Mouse (Mus musculus) Patski (cell line): ENCODE measurements around the gene Ldb3. TPM values are rescaled to one million over a fixed set of nuclear protein-coding genes. Genes with fewer than 3 reads are reported as not detected.

Source experiments
- ATAC-seq: fragments of 100-300 bp; one replicate; pipeline ENCODE4 v1.8.0; 2021
- CTCF ChIA-PET: fragments of 350-600 bp; sonication (Branson Sonifier 250); formaldehyde crosslinking; loops from one replicate; lab custom pipeline; 2022; ENCODE audit warnings: inconsistent platforms; lab: Charles Lee
- POLR2A ChIA-PET: fragments of 350-600 bp; sonication (Branson Sonifier 250); formaldehyde crosslinking; loops from one replicate; lab custom pipeline; 2022; ENCODE audit warnings: antibody characterized with exemption, inconsistent platforms; lab: Charles Lee
- DNase-seq: peaks from one replicate; pipeline ENCODE4 v3.0.0-alpha.2; 2011; ENCODE audit warnings: low read depth, low spot score
- H3K27me3 ChIP-seq: fragments of 371-371 bp; one replicate; pipeline ENCODE4 v1.5.1; 2021
- CTCF ChIP-seq: fragments of 100-300 bp; IDR thresholded peaks from one replicate; pipeline ENCODE4 v1.5.1; 2021
- in situ Hi-C: fragments of 300-500 bp; cut with MboI; formaldehyde crosslinking; loops from 3 replicates; pipeline ENCODE4 v1.11.1; 2018; ENCODE audit warnings: low pct_unique_long_range_greater_than_20kb, mixed read lengths
- polyA plus RNA-seq: library from polyadenylated mRNA; unstranded; gene quantifications from one replicate; pipeline ENCODE4 v1.2.3, GENCODE M21; 2021

Ldb3 gene
- polyA plus RNA-seq, 1 experiment from 2014 or later: 0.46 TPM

DNA sequence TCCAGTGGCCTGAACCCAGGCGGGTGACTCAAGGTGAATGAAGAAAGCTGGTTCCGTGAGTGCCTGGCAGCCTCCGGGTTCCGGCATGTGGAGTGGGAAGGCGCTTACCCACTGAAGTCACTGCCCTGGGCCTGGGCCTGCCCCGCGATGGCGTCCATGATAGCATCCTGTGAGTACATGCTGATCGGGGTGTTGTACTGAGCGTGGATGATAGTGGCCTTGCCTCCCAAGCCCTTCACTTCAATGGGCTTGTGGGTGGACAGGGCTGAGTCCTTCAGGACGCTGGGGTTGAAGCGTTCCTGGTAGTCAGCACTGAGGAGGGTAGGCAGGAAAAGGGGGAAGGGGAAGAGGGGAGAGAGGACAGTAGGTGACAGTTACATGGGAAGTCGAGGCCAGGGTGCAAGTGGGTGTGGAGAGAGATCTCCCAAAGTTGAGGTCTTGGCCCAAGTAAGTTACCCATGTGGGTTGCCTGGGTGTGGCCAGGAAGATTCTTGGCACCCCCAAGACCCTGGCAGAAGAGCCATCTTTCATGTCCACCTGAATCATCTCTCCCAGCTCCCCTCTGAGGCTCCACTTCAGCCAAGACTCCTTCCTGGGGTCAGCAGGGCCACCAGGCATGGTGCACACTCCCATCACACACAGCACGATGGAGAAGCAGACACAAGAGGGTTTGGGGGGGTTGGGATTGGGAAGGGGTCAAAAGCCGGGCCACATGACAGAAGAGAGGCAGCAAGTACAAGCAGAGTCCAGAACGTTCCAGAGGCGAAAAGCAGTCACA is 16.7 kb downstream of the Ldb3 start:
- no peak for ATAC-seq
- H3K27me3 ChIP-seq: no peaks in the 10 kb centered on the region
- in situ Hi-C loops: loop anchor here (25.0 kb wide), 2 partner anchors 309 to 484 kb away; partner anchors contain the start of gene Anxa8
- POLR2A ChIA-PET: no interaction called here
- CTCF ChIA-PET: interaction anchor here (0.5 to 1.4 kb wide), 2 partner anchors 9 to 168 kb away, joined by 3 read pairs; no protein-coding TSS in a partner anchor
- TF ChIP-seq CTCF: no peak
- no peak for DNase-seq

DNA sequence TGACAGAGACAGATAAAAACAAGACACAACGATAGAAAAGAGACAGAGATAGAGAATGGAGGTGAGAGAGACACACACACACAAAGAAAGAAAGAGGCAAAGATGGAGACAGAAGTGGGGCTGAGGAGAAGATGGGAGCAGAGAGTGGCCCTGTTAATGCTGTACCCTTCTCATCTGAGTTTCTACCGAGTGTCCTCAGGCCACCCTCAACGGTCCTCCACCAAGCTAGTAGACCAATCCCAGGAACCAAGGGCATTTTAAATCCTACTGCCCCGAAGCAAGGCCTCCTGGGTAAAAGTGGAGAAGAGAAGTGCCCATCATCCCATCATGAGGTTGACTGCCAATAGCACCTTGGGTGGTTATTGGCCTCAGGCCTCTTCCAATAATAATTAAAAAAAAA is 17.6 kb downstream of the Ldb3 start:
- in situ Hi-C loops: loop anchor here (25.0 kb wide), 2 partner anchors 309 to 484 kb away; partner anchors contain the start of gene Anxa8
- no peak for TF ChIP-seq CTCF
- H3K27me3 ChIP-seq: no peaks in the 10 kb centered on the region
- CTCF ChIA-PET: interaction anchor here (0.5 kb wide), 1 partner anchor 167 kb away, joined by 3 read pairs; no protein-coding TSS in a partner anchor
- ATAC-seq (no peak), DNase-seq (no peak)
- POLR2A ChIA-PET: no interaction called here

DNA sequence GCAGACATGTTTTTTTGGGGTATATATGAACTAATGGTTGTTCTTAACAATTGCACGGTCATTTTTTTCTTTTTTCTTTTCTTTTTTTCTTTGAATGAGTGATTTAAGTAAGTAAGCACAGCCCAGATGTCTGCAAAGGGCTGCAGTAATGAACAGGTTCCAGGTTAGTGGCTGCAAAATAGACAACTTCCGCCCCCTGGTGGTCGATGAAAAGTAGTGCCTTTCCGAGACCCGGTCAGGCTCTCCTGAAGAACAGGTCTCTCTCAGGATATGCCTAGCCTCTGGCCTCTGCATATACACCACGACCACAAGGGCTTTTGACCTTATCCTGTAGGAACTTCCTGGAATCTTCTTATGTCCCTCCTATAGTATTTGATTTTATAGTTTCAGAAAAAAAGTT is 18.2 kb downstream of the Ldb3 start:
- in situ Hi-C loops: loop anchor here (25.0 kb wide), 2 partner anchors 308 to 483 kb away; partner anchors contain the start of gene Anxa8
- CTCF ChIA-PET: no interaction called here
- DNase-seq: no peak
- POLR2A ChIA-PET: no interaction called here
- no peaks in the 10 kb centered on the region for H3K27me3 ChIP-seq
- peak; percentile 76 for ATAC-seq
- TF ChIP-seq CTCF: no peak

DNA sequence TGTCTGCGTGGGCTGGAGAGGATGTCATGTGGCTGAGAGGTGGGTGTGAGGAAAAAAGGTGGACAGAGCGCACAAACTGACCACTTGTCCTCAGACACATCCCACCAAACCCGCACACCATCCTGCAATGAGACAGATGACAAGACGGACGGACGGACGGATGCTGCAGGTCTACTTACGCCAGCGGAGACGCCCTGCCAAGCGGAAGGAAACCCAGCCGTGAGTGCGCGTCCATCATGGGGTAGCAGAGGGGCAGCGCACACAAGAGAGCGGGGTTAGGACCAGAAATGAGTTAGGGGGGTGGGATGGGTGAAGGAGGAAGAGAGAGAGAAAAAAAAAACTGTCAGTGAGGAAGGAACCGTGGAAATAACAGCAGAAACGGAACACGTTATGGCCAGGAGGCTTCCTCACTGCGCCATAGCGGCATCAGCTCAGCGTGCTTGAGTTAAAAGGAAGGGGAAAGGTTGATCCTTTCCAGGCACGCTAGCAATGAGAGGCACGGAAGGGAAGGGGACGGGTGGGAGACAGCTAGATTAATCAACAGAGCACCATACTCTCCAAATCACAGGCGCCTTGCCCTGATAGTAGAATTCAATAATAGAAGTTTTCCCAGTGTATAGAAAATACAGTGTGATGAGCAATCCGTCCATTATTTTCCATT is 18.8 kb downstream of the Ldb3 start:
- POLR2A ChIA-PET: no interaction called here
- in situ Hi-C loops: loop anchor here (25.0 kb wide), 2 partner anchors 307 to 482 kb away; partner anchors contain the start of gene Anxa8
- ATAC-seq (no peak), DNase-seq (no peak)
- TF ChIP-seq CTCF: no peak
- CTCF ChIA-PET: no interaction called here
- H3K27me3 ChIP-seq: no peaks in the 10 kb centered on the region

DNA sequence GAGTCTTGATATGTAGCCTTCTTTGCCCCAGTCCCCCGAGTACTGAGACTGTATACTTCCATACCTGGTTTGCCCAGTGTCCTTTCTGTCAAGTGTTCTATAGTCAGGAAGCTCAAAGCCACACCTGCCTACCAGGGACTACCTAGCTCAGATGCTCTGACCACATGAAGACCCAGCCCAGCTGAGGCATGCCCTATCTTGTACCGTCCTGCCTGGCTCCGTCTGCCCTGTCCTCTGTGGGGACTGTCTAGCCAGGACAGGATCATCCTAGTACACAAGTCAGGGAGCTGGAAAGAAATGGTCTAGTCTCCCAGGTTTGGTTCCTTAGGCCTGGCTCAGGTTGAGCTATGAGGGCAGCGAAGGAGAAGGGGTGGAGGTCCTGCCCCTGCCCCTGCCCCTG is 19.9 kb downstream of the Ldb3 start:
- ATAC-seq: no peak
- ChIA-PET CTCF (interaction anchor here (1.2 to 1.7 kb wide), 2 partner anchors 16 to 125 kb away, joined by 3 to 5 read pairs; no protein-coding TSS in a partner anchor), POLR2A (no interaction called here)
- in situ Hi-C loops: loop anchor here (25.0 kb wide), 2 partner anchors 306 to 481 kb away; partner anchors contain the start of gene Anxa8
- no peak for DNase-seq
- H3K27me3 ChIP-seq: no peaks in the 10 kb centered on the region
- TF ChIP-seq CTCF: no peak

DNA sequence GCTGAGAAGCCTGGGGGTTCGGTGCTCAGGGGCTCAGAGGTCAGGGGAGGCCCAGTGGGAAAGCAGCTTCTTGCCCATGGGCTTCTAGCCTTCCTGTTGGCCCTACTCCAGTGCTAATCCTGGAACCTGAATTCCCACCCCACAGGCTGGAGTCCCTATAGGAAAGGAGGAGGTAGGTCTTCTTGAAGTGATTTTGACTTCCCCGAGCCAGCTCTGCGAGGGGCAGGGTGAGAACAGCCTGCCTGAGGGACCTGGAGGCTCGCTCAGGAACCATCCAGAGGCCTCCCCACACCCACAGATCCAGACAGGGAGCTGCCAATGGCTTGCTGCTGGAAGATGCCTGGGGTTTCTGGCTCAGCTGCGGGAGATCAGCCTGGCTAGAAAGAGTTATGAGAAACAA is 20.8 kb downstream of the Ldb3 start:
- POLR2A ChIA-PET: interaction anchor here (0.6 kb wide), 1 partner anchor 189 kb away, joined by 4 read pairs; no protein-coding TSS in a partner anchor
- DNase-seq: no peak
- no peak for ATAC-seq
- CTCF ChIA-PET: interaction anchor here (1.2 to 1.7 kb wide), 2 partner anchors 15 to 124 kb away, joined by 3 to 5 read pairs; no protein-coding TSS in a partner anchor
- H3K27me3 ChIP-seq: no peaks in the 10 kb centered on the region
- in situ Hi-C loops: loop anchor here (25.0 kb wide), 2 partner anchors 305 to 480 kb away; partner anchors contain the start of gene Anxa8
- no peak for TF ChIP-seq CTCF

DNA sequence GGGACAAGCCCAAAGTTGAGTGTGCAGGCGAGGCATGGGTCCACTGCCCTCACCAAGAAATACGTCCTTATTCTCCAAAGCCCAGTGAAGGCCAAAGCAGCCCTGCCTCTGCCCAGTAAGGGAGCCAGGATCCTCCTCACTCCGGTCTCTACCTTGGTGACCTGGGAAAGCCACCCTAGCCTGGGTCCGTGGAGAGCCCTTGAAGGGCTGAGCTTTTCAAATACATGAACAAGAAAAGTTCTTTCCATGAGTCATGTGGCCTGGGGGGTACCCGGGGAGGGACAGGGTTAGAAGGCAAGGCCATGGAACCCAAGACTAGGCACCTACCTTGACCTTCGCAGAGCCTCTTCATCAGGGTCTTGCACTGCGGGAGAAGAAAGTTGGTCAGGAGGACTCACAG is 22.0 kb downstream of the Ldb3 start:
- TF ChIP-seq CTCF: no peak
- H3K27me3 ChIP-seq: no peaks in the 10 kb centered on the region
- ATAC-seq: no peak
- CTCF ChIA-PET: no interaction called here
- no peak for DNase-seq
- in situ Hi-C loops: loop anchor here (25.0 kb wide), 2 partner anchors 304 to 479 kb away; partner anchors contain the start of gene Anxa8
- POLR2A ChIA-PET: no interaction called here

DNA sequence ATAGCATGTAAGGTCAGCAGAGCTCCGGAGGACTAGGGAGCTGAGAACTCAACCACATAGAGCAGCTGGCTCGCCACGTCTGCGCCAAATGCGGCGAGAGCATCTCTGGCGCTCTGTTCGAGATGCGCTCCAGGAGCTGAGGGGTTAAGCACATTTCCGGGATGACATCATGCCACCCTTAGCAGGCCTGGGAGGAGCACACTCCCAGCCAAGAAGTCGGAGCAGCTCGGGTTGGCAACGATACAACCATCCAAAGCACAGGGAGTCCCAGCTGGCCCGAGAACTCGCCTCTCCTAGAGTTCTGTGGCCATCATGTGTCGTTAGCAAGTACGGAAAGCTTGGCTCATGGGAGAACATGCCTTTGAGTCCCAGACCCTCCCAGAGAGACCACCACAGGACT is 22.8 kb downstream of the Ldb3 start:
- no peak for TF ChIP-seq CTCF
- H3K27me3 ChIP-seq: no peaks in the 10 kb centered on the region
- no peak for DNase-seq
- in situ Hi-C loops: loop anchor here (25.0 kb wide), 2 partner anchors 303 to 478 kb away; partner anchors contain the start of gene Anxa8
- ATAC-seq: peak; percentile 36
- ChIA-PET POLR2A (interaction anchor here (0.7 kb wide), 2 partner anchors 47 to 54 kb away, joined by 3 to 4 read pairs; no protein-coding TSS in a partner anchor), CTCF (interaction anchor here (1.1 kb wide), 1 partner anchor 14 kb away, joined by 3 read pairs; no protein-coding TSS in a partner anchor)

DNA sequence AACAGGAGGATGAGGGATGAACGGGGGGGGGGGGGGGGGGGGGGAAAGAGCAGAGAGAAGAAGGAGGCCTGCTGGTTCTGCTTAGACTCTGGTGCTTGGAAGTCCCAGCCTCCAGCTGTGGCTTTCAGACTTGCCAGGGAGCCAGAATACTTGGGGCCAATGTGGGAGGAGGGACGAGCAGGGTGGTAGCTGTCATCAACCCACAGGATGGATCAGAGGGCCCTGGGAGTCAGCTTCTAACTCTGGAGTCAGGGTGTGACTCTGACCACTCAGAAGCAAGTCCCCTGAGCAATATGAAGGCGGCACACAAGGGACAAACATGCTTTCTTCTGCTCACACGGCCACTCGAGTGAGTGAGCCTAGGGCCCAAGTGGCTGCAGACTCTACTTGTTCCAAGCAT is 23.8 kb downstream of the Ldb3 start:
- ChIA-PET POLR2A (interaction anchor here (0.9 kb wide), 1 partner anchor 12 kb away, joined by 3 read pairs; no protein-coding TSS in a partner anchor), CTCF (interaction anchor here (0.6 kb wide), 1 partner anchor 11 kb away, joined by 3 read pairs; no protein-coding TSS in a partner anchor)
- H3K27me3 ChIP-seq: no peaks in the 10 kb centered on the region
- in situ Hi-C loops: loop anchor here (25.0 kb wide), 2 partner anchors 302 to 477 kb away; partner anchors contain the start of gene Anxa8
- no peak for ATAC-seq
- no peak for TF ChIP-seq CTCF
- DNase-seq: no peak

DNA sequence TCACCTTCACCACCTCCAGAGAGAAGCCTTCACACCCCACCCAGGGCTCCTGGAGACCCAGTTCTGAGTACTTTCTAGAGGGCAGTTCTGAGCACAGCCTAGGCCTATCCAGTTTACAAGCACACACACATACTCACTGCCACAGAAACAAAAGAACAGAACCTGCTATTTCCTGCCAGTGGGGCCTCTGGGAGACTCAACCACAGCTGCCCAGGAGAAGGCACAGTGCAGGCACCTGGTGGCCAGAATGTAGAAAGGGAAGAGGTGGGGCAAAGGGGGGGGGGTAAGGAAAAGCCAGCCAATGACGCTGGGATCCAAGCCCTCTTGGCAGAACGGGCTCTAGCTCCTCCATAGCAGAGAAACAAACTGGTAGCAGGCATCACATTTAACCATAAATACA is 26.1 kb downstream of the Ldb3 start:
- no peaks in the 10 kb centered on the region for H3K27me3 ChIP-seq
- ChIA-PET CTCF (interaction anchor here (1.0 to 2.1 kb wide), 4 partner anchors 10 to 135 kb away, joined by 3 to 7 read pairs (median 3); no protein-coding TSS in a partner anchor), POLR2A (no interaction called here)
- in situ Hi-C loops: loop anchor here (25.0 kb wide), 2 partner anchors 300 to 475 kb away; partner anchors contain the start of gene Anxa8
- no peak for DNase-seq
- TF ChIP-seq CTCF: no peak
- no peak for ATAC-seq
